Mouse (Mus musculus): ENCODE measurements at regions not wholly inside any gene's neighbourhood (a gene's known extent, or its start where the extent isn't known, plus 50 kb on each side); places are given as distances from the start of the nearest gene placed in this dataset.

DNA sequence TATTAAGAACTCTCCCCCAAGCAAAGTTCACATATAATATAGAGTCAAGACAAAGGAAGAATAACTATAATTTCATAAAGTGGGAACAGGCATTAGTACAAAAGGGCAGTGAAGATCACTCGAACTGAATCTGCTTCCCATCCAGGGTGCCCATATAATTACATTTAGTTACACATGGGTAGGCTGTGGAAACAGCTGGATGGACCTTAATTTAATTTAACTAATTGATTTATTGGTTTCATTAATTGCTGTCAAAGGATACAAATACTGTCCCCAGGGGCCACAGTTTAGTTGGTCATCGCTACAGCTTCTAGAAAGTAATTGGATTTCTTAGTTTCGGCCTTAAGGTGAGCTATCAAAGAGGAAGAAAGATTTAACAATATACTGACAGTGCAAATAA, 91.4 kb upstream of the Col1a2 start:
- peaks cover 1% of the 10 kb centered on the region; the same call in 1 of the 2 replicates for H3K4me1 ChIP-seq (ENCODE audit: control insufficient read depth, insufficient read depth, low read length)
- no peak overlapping the region for H3K27ac ChIP-seq (replicated peaks; ENCODE audit: low read depth, low read length)
- H3K9me3 ChIP-seq (ENCODE audit: control insufficient read depth, low read length), result no peaks in the 10 kb centered on the region
- H3K4me3 ChIP-seq (ENCODE audit: low read depth, low read length), result no peak overlapping the region
- no peak for DNase-seq (ENCODE audit: low spot score)
- H3K27me3 ChIP-seq (ENCODE audit: control insufficient read depth, insufficient read depth, low read length), result no peaks in the 10 kb centered on the region
- no peak overlapping the region for H3K4me2 ChIP-seq (ENCODE audit: low read depth, severe bottlenecking)
- no peak for ATAC-seq (ENCODE audit: insufficient number of reproducible peaks, low FRiP score, low TSS enrichment, low read depth)
- WGBS, result 47% methylated on average over 3 of the region's 3 CpGs
- no peak overlapping the region for H3K9ac ChIP-seq (ENCODE audit: low read length)
- H3K36me3 ChIP-seq (ENCODE audit: control insufficient read depth, insufficient read depth, low read length), result no peaks in the 10 kb centered on the region

DNA sequence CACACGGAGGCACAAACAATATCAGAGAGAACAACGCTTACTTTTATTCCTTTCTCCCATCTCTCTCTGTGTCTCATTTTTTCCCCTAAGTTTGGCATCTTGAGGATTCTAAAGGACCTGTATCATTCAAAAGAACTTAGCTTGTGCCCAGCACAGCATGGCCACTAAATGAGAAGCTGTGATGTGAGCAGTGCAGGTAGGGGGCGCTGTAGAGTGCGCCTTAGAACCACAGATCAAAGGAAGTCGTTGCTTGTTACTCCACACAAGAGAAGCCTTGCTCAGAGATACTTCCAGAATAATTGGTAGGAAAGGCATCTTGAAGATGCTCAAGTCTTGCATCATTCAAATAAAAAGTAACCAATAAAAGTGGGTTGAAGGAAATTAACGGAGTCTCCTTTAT, 90.4 kb upstream of the Col1a2 start:
- no peak overlapping the region for H3K9ac ChIP-seq (ENCODE audit: low read length)
- peaks cover 2% of the 10 kb centered on the region; the same call in 1 of the 2 replicates for H3K4me1 ChIP-seq (ENCODE audit: control insufficient read depth, insufficient read depth, low read length)
- H3K4me2 ChIP-seq (ENCODE audit: low read depth, severe bottlenecking), result no peak overlapping the region
- no peak for ATAC-seq (ENCODE audit: insufficient number of reproducible peaks, low FRiP score, low TSS enrichment, low read depth)
- H3K27me3 ChIP-seq (ENCODE audit: control insufficient read depth, insufficient read depth, low read length), result no peaks in the 10 kb centered on the region
- no peak overlapping the region for H3K4me3 ChIP-seq (ENCODE audit: low read depth, low read length)
- no peaks in the 10 kb centered on the region for H3K9me3 ChIP-seq (ENCODE audit: control insufficient read depth, low read length)
- H3K27ac ChIP-seq (replicated peaks; ENCODE audit: low read depth, low read length), result no peak overlapping the region
- 40% methylated on average over 6 of the region's 6 CpGs for WGBS
- H3K36me3 ChIP-seq (ENCODE audit: control insufficient read depth, insufficient read depth, low read length), result no peaks in the 10 kb centered on the region
- peak; percentile 68 for DNase-seq (ENCODE audit: low spot score)

DNA sequence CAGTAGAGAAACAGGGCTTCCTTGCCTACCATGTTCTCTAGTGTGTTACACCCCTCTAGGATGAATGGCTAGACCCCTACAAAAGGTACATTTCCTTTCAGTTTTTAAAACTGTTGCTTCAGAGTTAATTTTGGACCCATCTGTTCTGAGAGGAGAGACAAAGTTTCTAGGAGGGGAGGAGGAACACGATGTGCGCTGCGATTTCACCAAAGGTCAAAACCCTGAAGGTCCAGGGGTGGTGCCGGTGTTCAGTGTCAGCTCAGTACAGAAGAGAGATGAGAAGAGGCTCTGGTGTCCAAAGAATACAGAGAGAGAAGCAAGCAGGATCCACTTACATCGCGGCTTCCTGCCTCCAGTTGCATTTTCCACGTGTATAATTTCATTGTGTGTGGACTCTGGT, 89.4 kb upstream of the Col1a2 start:
- no peaks in the 10 kb centered on the region for H3K9me3 ChIP-seq (ENCODE audit: control insufficient read depth, low read length)
- no peaks in the 10 kb centered on the region for H3K36me3 ChIP-seq (ENCODE audit: control insufficient read depth, insufficient read depth, low read length)
- WGBS, result 86% methylated on average over 7 of the region's 7 CpGs
- no peak overlapping the region for H3K9ac ChIP-seq (ENCODE audit: low read length)
- no peak overlapping the region for H3K4me3 ChIP-seq (ENCODE audit: low read depth, low read length)
- no peak overlapping the region for H3K4me2 ChIP-seq (ENCODE audit: low read depth, severe bottlenecking)
- H3K27ac ChIP-seq (replicated peaks; ENCODE audit: low read depth, low read length), result no peak overlapping the region
- ATAC-seq (ENCODE audit: insufficient number of reproducible peaks, low FRiP score, low TSS enrichment, low read depth) (no peak), DNase-seq (ENCODE audit: low spot score) (no peak)
- H3K4me1 ChIP-seq (ENCODE audit: control insufficient read depth, insufficient read depth, low read length), result peaks cover 2% of the 10 kb centered on the region; the same call in 1 of the 2 replicates
- H3K27me3 ChIP-seq (ENCODE audit: control insufficient read depth, insufficient read depth, low read length), result no peaks in the 10 kb centered on the region

DNA sequence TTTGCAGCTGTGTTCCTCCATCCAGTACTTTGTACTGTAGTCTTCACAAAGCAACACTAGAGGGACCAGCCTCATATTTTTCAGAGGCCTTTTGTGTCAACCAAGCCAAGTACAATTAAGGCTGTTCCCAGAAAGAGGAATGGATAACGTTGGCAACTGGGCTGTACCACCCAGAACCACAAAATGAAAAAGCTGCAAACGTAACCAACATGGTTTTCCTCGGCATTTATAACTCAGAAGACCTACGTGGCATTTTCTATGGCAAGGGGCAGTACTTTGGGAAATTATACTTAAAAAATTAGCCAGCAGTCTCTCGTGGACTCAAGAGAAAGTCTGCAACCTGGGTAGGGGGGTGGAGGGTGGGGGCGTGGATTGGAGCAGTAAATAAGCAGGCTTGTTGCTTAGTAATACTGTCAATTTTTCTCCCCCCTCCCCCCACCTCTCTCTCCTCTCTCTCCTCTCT, 87.3 kb upstream of the Col1a2 start:
- H3K9ac ChIP-seq (ENCODE audit: low read length), result no peak overlapping the region
- ATAC-seq (ENCODE audit: insufficient number of reproducible peaks, low FRiP score, low TSS enrichment, low read depth), result peak; percentile 83; the same call in 1 of the 2 replicates
- 20% methylated on average over 6 of the region's 6 CpGs for WGBS

DNA sequence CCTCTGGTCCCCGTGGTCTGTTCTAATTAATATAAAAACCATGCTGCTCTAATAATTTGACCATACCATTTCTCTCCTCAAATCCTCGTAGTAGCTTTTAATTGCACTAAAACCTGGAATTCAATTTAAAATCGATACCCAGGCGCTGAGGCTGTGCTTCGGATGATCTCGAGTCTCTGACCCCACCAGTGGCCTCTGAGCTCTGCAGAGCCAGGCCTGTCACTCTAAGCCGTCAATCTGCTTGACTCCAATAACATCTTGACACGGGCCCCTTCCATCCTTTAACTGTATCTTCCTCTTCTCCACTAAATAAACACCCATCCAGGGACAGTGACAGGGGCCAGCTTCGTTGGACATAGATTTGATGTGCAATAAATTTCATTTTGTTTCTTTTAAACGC, 86.2 kb upstream of the Col1a2 start:
- no peak overlapping the region for H3K9ac ChIP-seq (ENCODE audit: low read length)
- no peak for ATAC-seq (ENCODE audit: insufficient number of reproducible peaks, low FRiP score, low TSS enrichment, low read depth)
- H3K4me1 ChIP-seq (ENCODE audit: control insufficient read depth, insufficient read depth, low read length), result peaks cover 2% of the 10 kb centered on the region; the same call in 1 of the 2 replicates
- no peak overlapping the region for H3K27ac ChIP-seq (replicated peaks; ENCODE audit: low read depth, low read length)
- WGBS, result 44% methylated on average over 10 of the region's 10 CpGs
- no peak for DNase-seq (ENCODE audit: low spot score)
- no peaks in the 10 kb centered on the region for H3K9me3 ChIP-seq (ENCODE audit: control insufficient read depth, low read length)
- no peaks in the 10 kb centered on the region for H3K36me3 ChIP-seq (ENCODE audit: control insufficient read depth, insufficient read depth, low read length)
- H3K4me3 ChIP-seq (ENCODE audit: low read depth, low read length), result no peak overlapping the region
- H3K27me3 ChIP-seq (ENCODE audit: control insufficient read depth, insufficient read depth, low read length), result no peaks in the 10 kb centered on the region
- no peak overlapping the region for H3K4me2 ChIP-seq (ENCODE audit: low read depth, severe bottlenecking)

More for the DNA sequence above, 87.3 kb upstream of the Col1a2 start:
- H3K9me3 ChIP-seq (ENCODE audit: control insufficient read depth, low read length), result no peaks in the 10 kb centered on the region
- no peaks in the 10 kb centered on the region for H3K36me3 ChIP-seq (ENCODE audit: control insufficient read depth, insufficient read depth, low read length)
- DNase-seq (ENCODE audit: low spot score), result peak; percentile 43
- no peaks in the 10 kb centered on the region for H3K27me3 ChIP-seq (ENCODE audit: control insufficient read depth, insufficient read depth, low read length)
- peak overlapping the region; percentile 15; the same call in 1 of the 2 replicates for H3K27ac ChIP-seq (replicated peaks; ENCODE audit: low read depth, low read length)
- peaks cover 2% of the 10 kb centered on the region; the same call in 1 of the 2 replicates for H3K4me1 ChIP-seq (ENCODE audit: control insufficient read depth, insufficient read depth, low read length)
- no peak overlapping the region for H3K4me3 ChIP-seq (ENCODE audit: low read depth, low read length)
- H3K4me2 ChIP-seq (ENCODE audit: low read depth, severe bottlenecking), result no peak overlapping the region

DNA sequence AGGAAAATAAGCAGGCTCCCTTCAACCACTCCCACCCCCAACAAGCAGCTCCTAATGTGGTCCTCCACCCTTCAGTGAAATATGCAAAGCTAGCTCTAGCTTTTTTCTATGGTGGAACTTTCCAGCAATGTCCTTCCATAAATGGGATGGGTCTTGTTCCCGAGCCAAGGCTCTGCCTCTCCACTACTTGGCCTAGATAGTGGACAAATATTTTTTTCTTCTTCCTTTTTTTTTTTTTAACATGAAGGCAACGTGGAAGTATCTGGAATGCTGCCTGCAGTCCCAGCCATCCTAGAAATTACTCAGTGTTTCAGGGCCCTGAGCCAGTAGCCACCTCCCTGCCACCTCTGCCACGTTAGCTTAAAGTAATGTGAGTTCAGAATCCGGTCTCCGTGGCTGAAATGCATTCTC, 85.7 kb upstream of the Col1a2 start:
- DNase-seq (ENCODE audit: low spot score) (no peak), ATAC-seq (ENCODE audit: insufficient number of reproducible peaks, low FRiP score, low TSS enrichment, low read depth) (no peak)
- Histone ChIP-seq H3K9ac (ENCODE audit: low read length) (no peak overlapping the region), H3K27ac (replicated peaks; ENCODE audit: low read depth, low read length) (no peak overlapping the region), H3K36me3 (ENCODE audit: control insufficient read depth, insufficient read depth, low read length) (no peaks in the 10 kb centered on the region), H3K4me2 (ENCODE audit: low read depth, severe bottlenecking) (no peak overlapping the region), H3K4me3 (ENCODE audit: low read depth, low read length) (no peak overlapping the region), H3K9me3 (ENCODE audit: control insufficient read depth, low read length) (no peaks in the 10 kb centered on the region), H3K27me3 (ENCODE audit: control insufficient read depth, insufficient read depth, low read length) (no peaks in the 10 kb centered on the region), H3K4me1 (ENCODE audit: control insufficient read depth, insufficient read depth, low read length) (peaks cover 2% of the 10 kb centered on the region; the same call in 1 of the 2 replicates)
- WGBS, result 79% methylated on average over 5 of the region's 5 CpGs

DNA sequence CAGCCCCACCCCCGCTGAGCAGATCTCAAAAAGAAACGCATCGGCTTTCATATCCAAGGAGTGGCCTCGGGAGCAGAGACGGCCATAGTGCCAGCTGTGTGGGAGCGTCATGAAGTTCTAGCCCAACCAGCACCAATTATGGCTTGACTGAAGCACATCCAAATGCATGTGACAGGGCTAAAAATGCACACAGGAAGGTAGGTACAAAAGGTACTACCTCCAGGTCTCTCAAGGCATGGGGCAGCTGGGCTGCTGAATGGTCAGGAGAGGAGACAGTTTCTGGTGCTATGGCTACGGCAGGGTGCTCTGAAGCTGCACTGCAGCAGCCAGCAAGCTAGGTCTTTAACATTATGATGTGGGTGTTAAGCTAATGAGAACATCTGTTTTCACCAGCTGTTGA, 83.1 kb upstream of the Col1a2 start:
- Histone ChIP-seq H3K27me3 (ENCODE audit: control insufficient read depth, insufficient read depth, low read length) (no peaks in the 10 kb centered on the region), H3K36me3 (ENCODE audit: control insufficient read depth, insufficient read depth, low read length) (no peaks in the 10 kb centered on the region), H3K9me3 (ENCODE audit: control insufficient read depth, low read length) (no peaks in the 10 kb centered on the region), H3K4me1 (ENCODE audit: control insufficient read depth, insufficient read depth, low read length) (peaks cover 2% of the 10 kb centered on the region; the same call in 1 of the 2 replicates), H3K4me2 (ENCODE audit: low read depth, severe bottlenecking) (no peak overlapping the region), H3K9ac (ENCODE audit: low read length) (no peak overlapping the region), H3K4me3 (ENCODE audit: low read depth, low read length) (no peak overlapping the region), H3K27ac (replicated peaks; ENCODE audit: low read depth, low read length) (no peak overlapping the region)
- no peak for ATAC-seq (ENCODE audit: insufficient number of reproducible peaks, low FRiP score, low TSS enrichment, low read depth)
- WGBS, result 67% methylated on average over 7 of the region's 7 CpGs
- DNase-seq (ENCODE audit: low spot score), result no peak

DNA sequence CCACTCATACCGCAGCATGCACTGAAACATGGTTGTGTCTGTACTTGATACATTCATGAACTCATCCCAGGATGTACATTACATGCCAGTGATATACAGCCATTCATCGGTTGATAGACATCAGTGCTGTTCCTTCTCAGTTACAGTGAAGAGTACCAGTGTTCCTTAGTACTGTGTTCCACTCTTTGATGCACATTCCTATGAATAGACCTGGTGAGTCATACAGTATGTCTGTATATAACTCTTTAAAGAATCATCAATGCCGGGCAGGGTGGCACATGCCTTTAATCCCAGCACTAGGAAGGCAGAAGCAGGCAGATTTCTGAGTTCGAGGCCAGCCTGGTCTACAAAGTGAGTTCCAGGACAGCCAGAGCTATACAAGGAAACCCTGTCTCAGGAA, 77.5 kb upstream of the Col1a2 start:
- 93% methylated on average over 4 of the region's 4 CpGs for WGBS

DNA sequence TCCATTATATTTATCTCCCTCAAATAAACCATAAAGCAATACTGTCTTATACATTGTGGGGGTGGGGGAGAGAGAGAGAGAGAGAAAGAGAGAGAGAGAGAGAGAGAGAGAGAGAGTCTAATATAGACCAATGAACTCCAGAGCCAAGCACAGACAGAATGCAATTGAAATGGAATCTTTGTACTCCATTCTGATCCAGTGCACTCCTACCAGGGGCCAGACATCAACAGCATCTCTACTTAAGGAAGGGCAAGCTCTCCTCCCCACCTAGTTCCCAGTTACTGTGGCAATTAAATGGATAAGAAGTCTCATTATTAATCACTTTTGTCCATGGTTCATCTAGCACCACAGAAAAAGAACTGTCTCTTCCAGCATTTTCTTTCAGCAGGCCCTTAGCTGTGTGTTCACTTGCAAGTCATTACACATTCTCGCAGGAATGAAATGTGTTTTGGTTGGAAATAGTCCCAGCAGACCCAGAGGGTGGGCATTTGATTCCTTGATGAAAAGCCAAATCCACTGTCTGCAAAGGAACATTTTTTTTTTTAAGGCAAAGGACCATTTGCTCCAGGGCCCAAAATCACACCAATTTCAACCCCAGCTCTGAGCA, 73.8 kb upstream of the Col1a2 start:
- Histone ChIP-seq H3K27ac (replicated peaks; ENCODE audit: low read depth, low read length) (no peak overlapping the region), H3K4me1 (ENCODE audit: control insufficient read depth, insufficient read depth, low read length) (no peaks in the 10 kb centered on the region), H3K9me3 (ENCODE audit: control insufficient read depth, low read length) (no peaks in the 10 kb centered on the region), H3K36me3 (ENCODE audit: control insufficient read depth, insufficient read depth, low read length) (no peaks in the 10 kb centered on the region), H3K4me3 (ENCODE audit: low read depth, low read length) (no peak overlapping the region), H3K9ac (ENCODE audit: low read length) (no peak overlapping the region), H3K27me3 (ENCODE audit: control insufficient read depth, insufficient read depth, low read length) (no peaks in the 10 kb centered on the region), H3K4me2 (ENCODE audit: low read depth, severe bottlenecking) (no peak overlapping the region)
- no peak for DNase-seq (ENCODE audit: low spot score)
- 68% methylated on average over 1 of the region's 1 CpGs for WGBS
- ATAC-seq (ENCODE audit: insufficient number of reproducible peaks, low FRiP score, low TSS enrichment, low read depth), result no peak

More for the DNA sequence above, 77.5 kb upstream of the Col1a2 start:
- no peaks in the 10 kb centered on the region for H3K36me3 ChIP-seq (ENCODE audit: control insufficient read depth, insufficient read depth, low read length)
- H3K4me2 ChIP-seq (ENCODE audit: low read depth, severe bottlenecking), result no peak overlapping the region
- H3K9ac ChIP-seq (ENCODE audit: low read length), result no peak overlapping the region
- DNase-seq (ENCODE audit: low spot score) (no peak), ATAC-seq (ENCODE audit: insufficient number of reproducible peaks, low FRiP score, low TSS enrichment, low read depth) (no peak)
- H3K4me1 ChIP-seq (ENCODE audit: control insufficient read depth, insufficient read depth, low read length), result no peaks in the 10 kb centered on the region
- H3K27me3 ChIP-seq (ENCODE audit: control insufficient read depth, insufficient read depth, low read length), result no peaks in the 10 kb centered on the region
- no peak overlapping the region for H3K4me3 ChIP-seq (ENCODE audit: low read depth, low read length)
- H3K27ac ChIP-seq (replicated peaks; ENCODE audit: low read depth, low read length), result no peak overlapping the region
- no peaks in the 10 kb centered on the region for H3K9me3 ChIP-seq (ENCODE audit: control insufficient read depth, low read length)

All from limb, embryonic 11.5 days (tissue).